Mouse (Mus musculus): ENCODE results near the gene Gm7697. TPM values are rescaled to one million over a fixed set of nuclear protein-coding genes. Genes with fewer than 3 reads are reported as not detected.

Gm7697 gene
- polyA plus RNA-seq, 1 experiment, result not detected

Other genes with a start within 250 kb of the Gm7697 start
- not detected in 2 replicates for gene Gm9495, start 69.4 kb downstream of the Gm7697 start, polyA plus RNA-seq (2011; ENCODE audit: insufficient read depth, insufficient read length, low replicate concordance, missing spikeins)
- 5.2 and 10.1 TPM in 2 replicates for gene Zfp868, start 102.6 kb upstream of the Gm7697 start, polyA plus RNA-seq (2011; ENCODE audit: insufficient read depth, insufficient read length, low replicate concordance, missing spikeins)
- gene Zfp964, start 131.5 kb upstream of the Gm7697 start, polyA plus RNA-seq (2011; ENCODE audit: insufficient read depth, insufficient read length, low replicate concordance, missing spikeins), result 0.55 and 0.81 TPM in 2 replicates
- 4.5 and 5.7 TPM in 2 replicates for gene Zfp869, start 187.7 kb upstream of the Gm7697 start, polyA plus RNA-seq (2011; ENCODE audit: insufficient read depth, insufficient read length, low replicate concordance, missing spikeins)
- gene Zfp963, start 227.0 kb upstream of the Gm7697 start, polyA plus RNA-seq (2011; ENCODE audit: insufficient read depth, insufficient read length, low replicate concordance, missing spikeins), result 3.6 and 6.2 TPM in 2 replicates